Comparison of ENCODE assay signal across 10 mouse cellular contexts in the genomic region with DNA sequence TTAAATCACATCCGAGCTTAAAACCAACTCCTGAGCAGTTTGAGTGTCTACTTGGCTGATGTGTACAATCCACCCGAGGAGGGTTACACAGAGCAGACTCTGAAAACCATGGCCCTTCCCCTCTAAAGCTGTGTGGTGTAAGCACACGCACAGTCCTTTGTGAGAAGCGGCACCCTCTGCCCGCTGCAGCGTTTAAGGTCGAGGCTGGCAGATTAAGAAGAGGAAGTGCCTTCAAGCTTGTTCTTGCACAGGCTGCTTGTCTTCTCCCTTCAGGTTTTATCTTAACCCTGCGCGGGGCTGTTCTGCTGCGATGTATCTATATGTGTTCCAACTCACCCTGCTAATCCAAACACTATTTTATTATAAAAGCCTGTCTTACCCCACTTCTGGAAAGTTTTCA.
DNase-seq lines count a peak whose midpoint lies in the region; ATAC-seq and TF ChIP-seq lines count a peak whose summit lies in the region.
"Had no signal": no experiment of that assay in that cellular context is flagged by ENCODE, and none has a peak within 500 bp of the region (broad histone marks: within the 10 kb centered on the region; RNA-seq: fewer than 3 reads in every experiment).

No protein-coding gene starts in this region.

- TF ChIP-seq EP300 in liver, postnatal 0 days (IDR thresholded peaks at IDR 0.05; ENCODE audit: low read depth) = no peak

- H3K4me1 ChIP-seq in liver, postnatal 0 days (ENCODE audit: insufficient read depth) = no peaks in the 10 kb centered on the region
- no peaks in the 10 kb centered on the region for H3K4me1 ChIP-seq in intestine, embryonic 16.5 days (ENCODE audit: control insufficient read depth, insufficient read depth, low read length)
- H3K4me1 ChIP-seq: hindbrain, embryonic 15.5 days had no signal

- DNase-seq in 416B (ENCODE audit: low read depth) = peak; percentile 59
- peak; percentile 4 to 19 for DNase-seq in CD8-positive naive resting alpha-beta T cell, adult 2 months (ENCODE audit: low read depth in 2 of 2, low spot score in 2 of 2)
- DNase-seq in liver, postnatal 0 days = peak; percentile 23
- peak; percentile 20 to 62 for DNase-seq in spleen, postnatal 4 days (ENCODE audit: low spot score in 2 of 2)
- no peak for DNase-seq in gastrocnemius, postnatal 4 days (ENCODE audit: low spot score in 2 of 2)
- DNase-seq in retina, postnatal 1 day = no peak
- DNase-seq in cerebellum, adult 9-11 months = no peak

- WGBS in liver, postnatal 0 days (ENCODE audit: insufficient replicate concordance) = 27% methylated on average over 10 of the region's 10 CpGs
- WGBS in intestine, embryonic 16.5 days = 57% methylated on average over 10 of the region's 10 CpGs

- no peak for TF ChIP-seq CTCF in liver, postnatal 0 days (IDR thresholded peaks at IDR 0.05; ENCODE audit: low read depth)

- no peak overlapping the region for H3K27ac ChIP-seq in liver, postnatal 0 days (ENCODE audit: low read depth)
- no peak overlapping the region for H3K27ac ChIP-seq in intestine, embryonic 16.5 days (ENCODE audit: low read length)
- H3K27ac ChIP-seq: hindbrain, embryonic 15.5 days had no signal

- no peak overlapping the region for H3K4me3 ChIP-seq in liver, postnatal 0 days (ENCODE audit: low read depth, low read length)
- no peak overlapping the region for H3K4me3 ChIP-seq in intestine, embryonic 16.5 days (ENCODE audit: low read length)
- H3K4me3 ChIP-seq: heart, embryonic 12.5 days; hindbrain, embryonic 15.5 days had no signal

- ATAC-seq in liver, postnatal 0 days = no peak
- ATAC-seq in intestine, embryonic 16.5 days = no peak

- no peaks in the 10 kb centered on the region for H3K9me3 ChIP-seq in liver, postnatal 0 days (ENCODE audit: low read length)
- H3K9me3 ChIP-seq in intestine, embryonic 16.5 days (ENCODE audit: control insufficient read depth, low read length) = no peaks in the 10 kb centered on the region
- H3K9me3 ChIP-seq: heart, embryonic 12.5 days; hindbrain, embryonic 15.5 days had no signal

- H3K36me3 ChIP-seq in liver, postnatal 0 days (replicated peaks; ENCODE audit: insufficient read depth, low read length) = no peaks in the 10 kb centered on the region
- H3K36me3 ChIP-seq in intestine, embryonic 16.5 days (ENCODE audit: control insufficient read depth, insufficient read depth, low read length) = no peaks in the 10 kb centered on the region
- H3K36me3 ChIP-seq: heart, embryonic 12.5 days; hindbrain, embryonic 15.5 days had no signal

- H3K27me3 ChIP-seq in liver, postnatal 0 days (ENCODE audit: insufficient read depth, low read length) = no peaks in the 10 kb centered on the region
- no peaks in the 10 kb centered on the region for H3K27me3 ChIP-seq in intestine, embryonic 16.5 days (replicated peaks; ENCODE audit: control insufficient read depth, insufficient read depth, low read length)
- H3K27me3 ChIP-seq: heart, embryonic 12.5 days; hindbrain, embryonic 15.5 days had no signal

- no peak overlapping the region for H3K9ac ChIP-seq in liver, postnatal 0 days (replicated peaks)
- H3K9ac ChIP-seq in intestine, embryonic 16.5 days (ENCODE audit: low read depth, low read length) = no peak overlapping the region
- H3K9ac ChIP-seq: heart, embryonic 12.5 days; hindbrain, embryonic 15.5 days had no signal

- no peak overlapping the region for H3K4me2 ChIP-seq in liver, postnatal 0 days (ENCODE audit: low read depth, low read length)
- no peak overlapping the region for H3K4me2 ChIP-seq in intestine, embryonic 16.5 days (ENCODE audit: low read depth, low read length)
- H3K4me2 ChIP-seq: heart, embryonic 12.5 days; hindbrain, embryonic 15.5 days had no signal

Comparison
In these comparisons a context has a peak if more than half of its experiments do, and no peak if none do; other contexts are left out.
1. DNase-seq: peak in 416B (single experiment), CD8-positive naive resting alpha-beta T cell, adult 2 months (2 of 2), liver, postnatal 0 days (single experiment) and spleen, postnatal 4 days (2 of 2); none in gastrocnemius, postnatal 4 days (0 of 2), retina, postnatal 1 day (single experiment) and cerebellum, adult 9-11 months (single experiment).